Mouse (Mus musculus) lung, embryonic 16.5 days (tissue): ENCODE measurements at regions not wholly inside any gene's neighbourhood (a gene's known extent, or its start where the extent isn't known, plus 50 kb on each side); places are given as distances from the start of the nearest gene placed in this dataset.

Experiments
- ATAC-seq: fragments of 200-750 bp; cut with Nextera tagmentation; 2 replicates; pipeline ENCODE4 v1.8.0; 2017; ENCODE audit warnings: low read depth, mild to moderate bottlenecking, moderate library complexity
- H3K27ac ChIP-seq: fragments of 300-500 bp; sonication (generic); 2 replicates; pipeline ENCODE4 v1.5.1; 2014; ENCODE audit warnings: mild to moderate bottlenecking, control low read depth, low read length
- H3K27me3 ChIP-seq: fragments of 300-500 bp; sonication (generic); 2 replicates; pipeline ENCODE4 v1.6.1; 2014; ENCODE audit warnings: low read depth, low read length, mixed read lengths; ENCODE audit not compliant: control insufficient read depth, insufficient read depth
- H3K36me3 ChIP-seq: fragments of 300-500 bp; sonication (generic); 2 replicates; pipeline ENCODE4 v1.6.1; 2014; ENCODE audit warnings: low read length; ENCODE audit not compliant: control insufficient read depth, insufficient read depth
- H3K4me1 ChIP-seq: fragments of 300-500 bp; sonication (generic); replicated peaks from 2 replicates; pipeline ENCODE4 v1.6.1; 2014; ENCODE audit warnings: low read length, mixed read lengths; ENCODE audit not compliant: control insufficient read depth, insufficient read depth
- H3K4me2 ChIP-seq: fragments of 300-500 bp; sonication (generic); 2 replicates; pipeline ENCODE4 v1.6.1; 2014; ENCODE audit warnings: low read depth, low read length, control low read depth
- H3K4me3 ChIP-seq: fragments of 300-500 bp; sonication (generic); 2 replicates; pipeline ENCODE4 v1.5.1; 2014; ENCODE audit warnings: mild to moderate bottlenecking, low read length, control low read depth
- H3K9ac ChIP-seq: fragments of 300-500 bp; sonication (generic); 2 replicates; pipeline ENCODE4 v1.6.1; 2014; ENCODE audit warnings: low read length, control low read depth
- H3K9me3 ChIP-seq: fragments of 300-500 bp; sonication (generic); 2 replicates; pipeline ENCODE4 v1.6.1; 2016; ENCODE audit warnings: low read length; ENCODE audit not compliant: control insufficient read depth
- WGBS: fragments of 180-500 bp; shearing (Covaris S2); extraction: QIAGEN DNeasy Blood & Tissue Kit; methylation state at CpG from one replicate; pipeline ENCODE4 v1.1.7; 2014; 5-methylcytosine and 5-hydroxymethylcytosine counted together

- H3K27me3 ChIP-seq: no peaks in the 10 kb centered on the region
- H3K9ac ChIP-seq: no peak overlapping the region
- no peak for ATAC-seq
- H3K4me3 ChIP-seq: no peak overlapping the region
- no peaks in the 10 kb centered on the region for H3K4me1 ChIP-seq
- 78% methylated on average over 5 of the region's 5 CpGs for WGBS
- no peaks in the 10 kb centered on the region for H3K36me3 ChIP-seq
- no peak overlapping the region for H3K27ac ChIP-seq
- H3K9me3 ChIP-seq: no peaks in the 10 kb centered on the region
- H3K4me2 ChIP-seq: no peak overlapping the region
These were observed 58.4 kb upstream of the Igsf21 start for GRCm38 (mm10) chr4:140304960-140305359.

DNA sequence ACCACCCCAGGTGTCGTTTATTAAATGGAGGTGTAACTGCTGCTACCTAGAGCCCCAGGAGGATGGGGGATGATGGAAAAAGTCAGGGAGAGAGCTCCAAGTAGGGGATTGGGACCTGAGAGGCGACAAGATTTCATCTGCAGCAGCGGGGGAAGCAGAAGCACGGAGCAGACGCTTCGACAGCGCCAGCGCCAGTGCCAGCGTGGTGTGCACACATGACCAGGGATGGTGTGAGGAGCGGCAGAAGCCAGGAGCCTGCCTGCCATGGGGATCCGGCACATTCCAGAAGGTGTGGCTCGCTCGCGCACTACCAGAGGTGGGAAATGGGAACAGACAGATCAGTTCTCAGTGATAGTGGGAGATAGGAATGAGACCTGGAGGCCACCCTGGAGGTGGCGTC lies 55.1 kb upstream of the Igsf21 start:
- Histone ChIP-seq H3K9me3 (no peaks in the 10 kb centered on the region), H3K4me1 (no peaks in the 10 kb centered on the region), H3K27ac (no peak overlapping the region), H3K4me3 (no peak overlapping the region), H3K36me3 (no peaks in the 10 kb centered on the region), H3K27me3 (no peaks in the 10 kb centered on the region), H3K9ac (no peak overlapping the region), H3K4me2 (no peak overlapping the region)
- ATAC-seq: no peak
- 78% methylated on average over 15 of the region's 15 CpGs for WGBS

- WGBS: 75% methylated on average over 18 of the region's 18 CpGs
- Histone ChIP-seq H3K4me1 (no peaks in the 10 kb centered on the region), H3K36me3 (no peaks in the 10 kb centered on the region), H3K4me2 (no peak overlapping the region), H3K9ac (no peak overlapping the region), H3K27ac (no peak overlapping the region), H3K27me3 (no peaks in the 10 kb centered on the region), H3K9me3 (no peaks in the 10 kb centered on the region), H3K4me3 (no peak overlapping the region)
- no peak for ATAC-seq
These were observed 51.5 kb upstream of the Igsf21 start for GRCm38 (mm10) chr4:140297912-140298620.
